Mouse (Mus musculus): ENCODE results near the gene Ghrh.
A peak's percentile ranks its signal among the peaks of the same experiment; 100 is the strongest.

Gene Ghrh

DNA sequence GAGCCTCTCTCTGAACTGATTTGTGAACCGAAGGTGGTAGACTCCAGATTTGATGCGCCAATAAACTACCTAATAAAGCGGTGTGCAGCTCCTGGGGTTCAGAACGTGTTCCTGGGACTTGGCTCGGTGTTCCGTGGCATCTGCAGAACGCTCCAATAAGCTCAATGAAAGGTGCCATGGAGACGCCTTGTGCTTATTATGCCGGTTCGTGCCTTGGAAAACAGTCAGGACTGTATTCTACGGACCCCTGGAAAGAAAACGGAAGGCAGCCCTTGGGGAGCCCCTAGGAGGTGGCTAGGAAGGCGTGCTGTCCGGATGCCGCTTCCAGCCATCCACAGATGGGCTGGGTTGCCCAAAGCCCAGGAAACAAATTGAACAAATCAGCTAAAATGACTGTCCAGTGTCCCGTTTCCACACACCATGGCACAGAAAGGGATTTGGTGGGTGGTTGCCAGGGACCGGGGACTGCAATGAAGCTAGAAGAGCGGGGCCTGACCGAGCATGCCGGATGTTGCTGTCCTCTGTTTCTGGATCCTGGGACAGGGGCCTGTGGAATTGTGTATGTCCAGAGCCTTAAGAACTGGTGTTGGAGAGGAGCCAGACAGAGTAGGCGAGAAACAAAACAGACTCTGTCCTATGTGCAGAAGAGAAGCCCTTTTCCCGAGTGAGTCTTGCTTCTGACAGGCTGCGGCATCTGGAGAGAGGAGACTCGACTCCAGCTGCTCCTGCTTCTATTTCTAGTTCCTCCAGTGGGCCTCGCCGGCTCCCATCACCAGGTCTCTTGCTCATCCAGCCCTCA lies at the start of gene Ghrh:
Gene Ghrh (minus strand): TSS at position 146 of the 799 bp plus-strand sequence.
- no peak for DNase-seq (ENCODE audit: low read depth, low spot score)

DNA sequence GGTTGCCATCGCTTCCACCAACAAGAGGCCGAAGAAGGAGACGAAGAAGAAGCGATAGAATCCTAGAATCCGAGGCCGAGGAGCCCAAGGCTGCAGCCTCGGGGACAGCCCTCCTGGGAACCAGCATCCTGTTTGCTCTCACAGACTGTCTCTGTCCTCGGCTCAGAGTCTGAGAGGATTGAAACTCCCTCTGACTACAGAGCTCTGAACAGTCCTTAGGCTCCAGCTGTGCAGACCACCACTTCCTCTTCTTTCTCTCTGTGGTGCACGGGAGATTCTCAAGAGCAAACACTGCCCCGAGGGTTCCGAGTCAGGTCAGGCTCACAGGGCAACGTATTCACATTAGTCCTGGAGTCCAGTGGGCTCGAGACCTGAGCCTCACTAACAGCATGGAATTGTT lies 48.7 kb upstream of the Ghrh start:
- peak; percentile 57 for DNase-seq (ENCODE audit: low read depth, low spot score)

DNA sequence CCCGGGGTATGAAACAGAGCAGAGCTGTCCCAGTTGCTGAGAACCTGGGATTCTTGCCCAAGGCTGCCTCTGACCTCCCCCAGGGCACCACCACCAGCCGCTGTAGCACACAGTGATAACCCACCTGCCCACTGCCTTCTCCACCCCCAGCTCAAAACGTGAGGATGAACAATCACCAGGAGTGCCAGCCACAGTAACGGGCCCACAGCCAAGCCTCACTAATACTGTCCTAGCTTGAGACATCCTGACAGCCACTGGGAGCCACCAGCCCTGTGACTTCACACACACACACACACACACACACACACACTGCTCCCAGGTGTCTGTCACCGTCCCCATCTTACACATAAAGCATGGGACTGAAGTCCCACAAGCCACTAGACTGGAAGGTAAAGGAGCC lies 48.1 kb upstream of the Ghrh start:
- no peak for DNase-seq (ENCODE audit: low read depth, low spot score)

DNA sequence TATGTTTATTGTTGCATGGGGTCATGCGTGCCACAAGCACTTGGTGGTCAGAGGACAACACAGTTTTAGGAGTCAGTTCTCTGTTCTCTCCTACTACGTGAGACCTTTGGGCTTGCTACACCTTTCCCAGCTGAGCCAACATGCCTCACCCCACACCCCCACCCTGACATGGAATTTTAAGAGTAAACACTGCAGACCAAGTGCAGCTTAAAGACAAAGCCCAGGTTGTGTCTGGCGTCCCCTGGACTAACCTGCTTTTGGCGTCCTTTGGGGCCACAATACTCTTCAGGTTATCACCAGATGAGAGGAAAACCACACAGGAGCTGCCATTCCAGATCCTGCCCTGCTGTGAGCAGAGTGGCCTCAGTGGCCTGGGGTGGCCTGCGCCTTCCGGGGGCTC lies 47.6 kb upstream of the Ghrh start:
- peak; percentile 51 for DNase-seq (ENCODE audit: low read depth, low spot score)

DNA sequence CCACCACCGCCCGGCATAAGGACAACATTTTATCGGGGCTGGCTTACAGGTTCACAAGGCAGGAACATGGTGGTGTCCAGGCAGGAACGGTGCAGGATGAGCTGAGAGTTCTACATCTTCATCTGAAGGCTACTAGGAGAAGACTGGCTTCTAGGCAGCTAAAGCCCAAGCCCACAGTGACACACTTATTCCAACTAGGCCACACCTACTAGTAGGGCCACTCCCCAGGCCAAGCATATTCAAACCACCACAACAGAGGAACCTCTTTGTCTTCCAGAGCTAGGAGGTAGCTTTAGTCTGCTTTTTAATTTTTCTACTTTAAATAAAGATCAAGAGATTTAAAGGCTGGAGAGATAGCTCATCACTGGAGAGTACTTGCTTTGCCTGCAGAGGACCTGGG lies 46.2 kb upstream of the Ghrh start:
- DNase-seq (ENCODE audit: low read depth, low spot score), result peak; percentile 73

DNA sequence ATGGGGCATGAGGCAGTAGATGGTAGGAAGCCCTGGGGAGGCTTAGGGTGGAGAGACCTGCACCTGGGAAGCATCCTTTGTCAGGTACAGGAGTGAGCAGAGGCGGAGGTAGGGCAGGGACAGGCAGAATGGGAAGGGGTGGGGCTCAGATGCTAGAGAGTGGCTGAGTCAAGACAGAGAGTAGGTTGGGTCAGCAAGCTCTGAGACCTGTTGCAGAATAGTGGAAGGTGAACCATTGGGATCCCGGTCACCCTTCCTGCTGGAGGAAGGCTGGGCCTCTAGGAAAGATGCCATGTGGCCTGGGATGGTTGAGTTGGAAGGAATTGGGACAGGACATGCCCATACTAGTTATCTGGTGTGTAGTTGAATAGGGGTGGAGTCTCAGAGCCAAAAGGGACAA lies 45.0 kb upstream of the Ghrh start:
- peak; percentile 60 for DNase-seq (ENCODE audit: low read depth, low spot score)

DNA sequence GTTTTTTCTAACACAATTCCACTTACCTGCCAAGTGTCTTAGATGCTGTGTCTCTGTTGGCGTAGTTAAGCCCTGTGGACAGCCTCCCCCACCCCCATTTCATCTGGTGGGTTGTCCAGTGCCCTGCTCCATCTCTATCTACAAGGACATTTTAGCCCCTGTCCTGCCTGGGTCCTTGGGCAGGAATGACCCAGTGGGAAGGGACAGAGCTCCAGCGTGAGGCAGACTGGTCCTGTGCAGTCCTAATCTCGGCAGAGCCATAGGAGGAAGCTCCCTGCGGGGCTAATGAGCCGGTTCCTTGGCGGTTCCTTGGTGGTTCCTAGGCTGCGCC lies 42.2 kb upstream of the Ghrh start:
- no peak for DNase-seq (ENCODE audit: low read depth, low spot score)

DNA sequence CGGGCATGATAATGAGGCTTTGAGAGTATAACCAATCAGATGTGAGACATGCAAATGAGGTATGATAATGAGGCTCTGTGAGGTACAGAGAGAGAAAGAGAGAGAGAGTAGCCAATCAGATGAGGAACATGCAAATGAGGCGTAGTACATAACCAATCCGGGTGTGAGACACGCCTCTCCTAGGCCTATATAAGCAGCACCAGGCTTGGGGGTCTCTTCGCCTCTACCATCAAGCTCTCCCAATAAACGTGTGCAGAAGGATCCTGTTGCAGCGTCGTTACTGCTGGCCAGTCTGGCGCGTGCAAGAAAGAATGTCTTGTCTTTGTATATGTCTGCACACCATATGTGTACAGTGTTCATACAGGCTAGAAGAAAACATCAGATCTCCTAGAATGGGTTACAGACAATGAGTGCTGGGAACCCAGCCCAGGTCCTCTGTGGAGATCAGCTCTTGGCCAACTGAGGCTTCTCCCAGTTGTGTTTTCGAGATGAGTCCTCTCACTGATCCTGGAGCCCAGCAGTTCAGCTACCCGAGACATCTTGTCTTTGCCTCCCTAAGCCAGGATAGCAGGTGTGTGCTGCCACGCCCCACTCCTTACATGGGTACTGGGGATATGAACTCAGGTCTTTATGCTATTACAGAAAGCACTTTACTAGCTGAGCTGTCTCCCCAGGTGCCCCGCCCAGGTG lies 41.7 kb upstream of the Ghrh start:
- DNase-seq (ENCODE audit: low read depth, low spot score), result peak; percentile 77

DNA sequence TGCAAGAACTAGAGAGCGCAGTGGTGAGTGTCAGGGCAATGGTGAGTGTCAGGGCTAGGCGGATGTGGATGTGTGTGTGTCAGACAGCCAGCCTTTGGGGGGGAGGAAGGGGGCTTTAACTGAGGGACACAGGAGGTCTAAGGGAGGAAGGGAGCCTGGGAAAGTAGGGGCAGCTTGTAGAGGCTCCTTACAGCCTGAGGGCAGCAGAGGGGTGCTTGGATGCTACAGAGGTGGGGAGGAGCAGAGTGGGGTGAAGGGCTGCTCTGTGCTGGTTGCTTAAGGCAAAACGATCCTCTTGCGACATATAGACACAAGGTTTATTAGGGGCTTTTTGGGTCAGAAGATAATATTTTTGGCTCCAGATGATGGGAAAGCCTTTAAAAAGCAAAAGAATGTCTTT lies 37.5 kb upstream of the Ghrh start:
- DNase-seq (ENCODE audit: low read depth, low spot score), result no peak

DNA sequence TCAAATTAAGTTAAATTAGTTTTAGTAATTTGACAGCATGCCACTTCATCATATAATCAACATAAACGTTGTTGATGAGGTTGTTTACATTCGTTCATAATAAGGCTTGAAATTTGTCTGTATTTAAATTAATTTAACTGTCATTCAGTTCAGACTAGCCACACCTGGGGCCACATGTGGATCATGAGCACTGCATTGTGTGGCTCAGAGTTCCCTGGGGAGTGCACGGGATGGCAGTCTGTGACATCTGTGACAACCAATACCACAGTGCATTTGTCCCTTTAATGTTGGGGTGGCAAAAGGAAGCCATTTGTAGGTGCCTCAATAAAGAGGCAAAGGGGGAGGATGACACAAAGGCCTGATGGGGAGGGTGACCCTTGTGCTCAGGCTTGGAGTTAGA lies 29.7 kb upstream of the Ghrh start:
- peak; percentile 59 for DNase-seq (ENCODE audit: low read depth, low spot score)

DNA sequence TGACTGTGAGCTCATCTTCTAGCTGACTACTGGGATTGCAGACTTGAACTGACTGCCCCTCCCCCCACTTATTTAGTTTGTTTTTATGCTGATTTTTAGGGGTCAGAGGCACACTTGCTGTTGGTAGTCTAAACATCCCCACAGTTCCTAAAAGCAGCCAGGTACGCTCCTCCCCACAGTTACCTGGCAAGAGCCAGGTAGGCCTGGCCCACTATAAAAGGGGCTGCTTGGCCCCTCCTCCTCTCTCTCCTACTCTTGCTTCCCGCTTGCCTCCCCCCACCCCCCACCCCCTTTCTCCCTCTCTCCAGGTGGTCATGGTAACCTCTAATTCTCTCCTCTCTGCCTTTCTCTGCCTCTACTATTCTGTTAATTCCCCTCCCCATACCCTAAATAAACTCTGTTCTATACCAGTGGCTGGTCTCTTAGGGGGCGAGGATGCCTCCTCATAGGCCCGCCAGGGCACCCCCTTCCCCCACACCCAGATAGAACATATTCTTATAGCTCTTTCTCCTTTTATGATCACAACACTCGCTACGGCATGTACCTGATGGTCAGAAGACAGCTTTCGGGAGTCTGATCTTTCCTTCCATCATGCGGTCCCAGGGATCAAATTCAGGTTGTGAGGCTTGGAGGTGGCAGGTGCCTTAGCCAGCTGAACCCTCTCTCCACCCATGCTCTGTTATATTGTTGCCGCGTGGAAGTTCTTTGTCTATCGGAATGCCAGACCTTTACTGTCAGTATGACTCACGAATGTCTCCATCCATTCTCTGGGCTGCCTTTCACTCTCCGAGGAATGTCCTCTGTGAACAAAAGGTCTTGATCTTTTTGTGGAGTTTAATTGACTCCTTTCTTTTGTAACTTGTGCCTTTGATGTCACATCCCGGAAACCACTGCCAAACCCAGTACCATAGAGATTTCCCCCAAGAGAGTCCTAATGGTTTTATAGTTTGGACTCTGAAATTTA lies 28.8 kb upstream of the Ghrh start:
- peak; percentile 99 for DNase-seq (ENCODE audit: low read depth, low spot score)

DNA sequence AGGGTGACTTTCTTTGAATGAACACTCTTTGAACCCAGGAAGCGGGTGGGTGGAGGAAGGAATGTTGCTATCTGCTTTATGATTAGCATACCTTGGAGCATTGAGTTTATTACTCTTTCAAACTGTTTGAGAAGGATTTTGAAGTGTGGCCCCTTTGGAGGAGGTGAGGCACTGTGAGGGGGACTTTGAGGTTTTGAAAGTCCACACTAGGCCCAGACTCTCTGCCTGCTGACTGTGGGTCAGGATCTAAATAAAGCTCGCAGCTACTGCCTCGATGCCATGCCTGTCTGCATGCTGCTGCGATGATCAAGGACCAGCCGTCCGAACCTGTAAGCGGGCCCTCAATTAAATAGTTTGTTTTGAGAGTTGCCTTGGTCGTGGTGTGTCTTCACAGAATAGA lies 27.7 kb upstream of the Ghrh start:
- no peak for DNase-seq (ENCODE audit: low read depth, low spot score)

DNA sequence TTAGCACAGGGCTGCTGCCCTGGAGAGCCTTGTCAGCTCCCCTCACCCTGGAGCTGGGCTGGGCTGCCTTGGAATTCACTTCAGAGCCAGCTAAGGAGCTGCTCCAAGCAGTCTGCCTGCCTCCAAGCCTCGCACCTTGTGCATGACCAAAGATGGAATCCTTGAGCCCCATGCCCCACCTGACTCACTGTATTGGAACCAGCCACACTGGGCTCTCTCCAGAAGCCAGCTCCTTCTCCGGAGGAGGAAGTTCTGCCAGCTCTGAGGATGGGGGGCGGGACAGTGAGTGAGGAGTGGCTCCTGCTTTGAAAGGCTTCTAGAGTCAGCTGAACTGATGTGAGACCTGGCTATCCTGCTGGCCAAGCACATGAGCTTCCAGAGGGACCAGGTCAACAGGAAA lies 26.4 kb upstream of the Ghrh start:
- DNase-seq (ENCODE audit: low read depth, low spot score), result peak; percentile 53

DNA sequence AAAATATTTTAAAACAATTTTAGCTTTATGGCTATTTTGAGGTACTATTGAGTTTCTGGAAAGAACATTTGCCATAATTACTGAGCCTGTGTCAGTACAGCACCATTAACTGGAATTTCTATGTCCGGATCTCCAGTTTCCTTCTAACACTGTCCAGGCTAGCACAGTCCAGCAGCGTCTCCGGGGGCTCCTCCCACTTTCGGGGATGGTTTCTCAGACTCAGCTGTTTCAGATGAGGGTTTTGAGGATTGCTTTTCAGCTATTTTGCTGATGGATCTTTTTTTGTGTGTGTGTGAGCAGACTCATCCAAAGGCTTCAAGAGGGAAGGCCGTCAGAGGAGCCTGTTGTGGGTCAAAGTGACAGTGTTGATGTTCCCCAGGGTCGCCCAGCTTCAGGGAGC lies 24.4 kb upstream of the Ghrh start:
- no peak for DNase-seq (ENCODE audit: low read depth, low spot score)

DNA sequence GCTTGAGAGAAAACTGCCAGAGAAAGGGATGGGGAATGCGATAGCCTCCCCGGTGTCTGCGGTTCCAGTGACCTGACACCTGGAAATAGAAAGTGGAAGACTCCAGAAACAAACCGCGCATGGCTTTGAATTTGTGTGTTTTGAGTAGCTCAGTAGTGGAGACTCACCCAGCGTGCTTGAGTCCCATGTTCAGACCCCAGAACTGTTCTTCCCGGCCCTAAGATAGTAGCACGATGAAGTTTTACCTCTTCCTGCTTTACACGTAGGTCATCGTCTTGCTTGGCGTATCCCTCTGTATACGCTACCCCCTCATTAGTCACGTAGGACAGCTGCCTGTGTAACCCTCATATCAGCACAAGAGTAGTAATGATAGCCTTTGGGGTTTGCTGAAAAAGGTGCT lies 20.7 kb upstream of the Ghrh start:
- DNase-seq (ENCODE audit: low read depth, low spot score), result no peak

DNA sequence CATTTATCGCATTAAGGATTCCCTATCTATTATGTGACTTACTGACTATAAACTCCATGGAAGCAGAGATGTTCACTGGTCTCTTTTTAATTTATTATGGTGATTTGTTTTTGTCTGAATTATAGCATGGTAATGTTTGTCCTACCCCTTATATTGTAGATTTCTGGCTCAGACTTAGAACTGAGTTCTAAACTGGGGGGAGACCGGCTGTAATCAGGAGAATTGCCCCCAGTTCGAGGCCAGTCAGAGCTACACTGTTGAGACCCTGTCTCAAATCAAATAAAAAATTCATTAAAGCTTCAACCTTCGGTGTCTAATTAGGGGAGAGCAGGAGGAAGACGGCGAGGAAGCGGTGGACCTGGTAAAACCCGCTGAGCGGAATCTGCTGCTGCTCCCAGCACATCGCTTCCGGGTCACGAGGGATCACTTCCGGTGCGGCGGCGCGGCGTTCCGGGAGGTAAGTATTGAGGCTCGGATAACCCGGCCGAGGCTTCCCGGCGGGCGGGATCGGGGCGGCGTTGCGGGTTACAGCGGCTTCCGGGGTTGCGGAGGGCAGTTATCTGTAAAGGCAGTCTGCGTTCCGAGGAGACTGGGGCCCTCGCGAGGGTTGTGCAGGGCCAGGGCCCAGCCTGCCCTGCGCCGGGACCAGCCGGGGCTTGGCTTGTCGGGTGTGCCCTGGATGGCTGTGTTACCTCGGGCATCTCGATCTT lies 20.0 kb upstream of the Ghrh start, which contains the start of gene Manbal:
Gene Manbal (plus strand): TSS at position 411 of the 710 bp plus-strand sequence.
- DNase-seq (ENCODE audit: low read depth, low spot score), result peak; percentile 92

DNA sequence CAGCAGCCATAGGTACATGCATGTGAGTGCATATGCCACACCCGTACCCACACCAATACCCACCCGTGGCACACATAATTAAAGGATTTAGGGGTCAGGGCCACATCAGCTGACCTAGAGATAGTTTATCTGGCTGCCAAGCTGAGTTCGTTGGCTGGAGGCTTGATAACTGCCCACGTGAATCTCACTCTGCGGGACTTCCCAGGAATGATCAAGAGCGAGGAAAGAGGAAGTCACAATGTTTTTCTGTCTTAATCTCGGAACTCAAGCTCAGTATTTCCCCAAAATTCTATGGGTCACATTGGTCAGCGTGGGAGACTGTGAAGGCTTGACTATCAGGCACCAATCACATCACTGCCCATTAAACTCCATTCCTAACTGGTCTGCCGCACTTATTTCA lies 19.5 kb upstream of the Ghrh start:
- DNase-seq (ENCODE audit: low read depth, low spot score), result no peak

DNA sequence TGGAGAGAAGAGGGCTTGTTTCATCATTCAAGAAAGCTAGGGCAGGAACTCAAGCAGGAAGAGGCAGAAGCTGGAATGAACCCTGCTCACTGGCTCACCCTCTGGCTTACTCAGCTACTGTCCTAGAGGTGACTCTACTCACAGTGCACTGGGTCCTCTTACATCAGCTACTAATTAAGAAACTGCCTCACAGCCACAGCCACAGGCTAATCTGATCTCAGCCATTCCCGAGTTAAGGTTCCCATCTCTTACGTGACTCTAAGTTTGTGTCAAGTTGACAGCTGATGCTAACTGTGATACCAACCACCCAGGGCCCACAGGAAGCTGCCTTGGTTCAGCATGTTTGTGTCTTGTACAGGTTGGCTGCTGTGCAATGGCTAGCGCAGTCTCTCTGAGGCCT lies 15.7 kb upstream of the Ghrh start:
- no peak for DNase-seq (ENCODE audit: low read depth, low spot score)

DNA sequence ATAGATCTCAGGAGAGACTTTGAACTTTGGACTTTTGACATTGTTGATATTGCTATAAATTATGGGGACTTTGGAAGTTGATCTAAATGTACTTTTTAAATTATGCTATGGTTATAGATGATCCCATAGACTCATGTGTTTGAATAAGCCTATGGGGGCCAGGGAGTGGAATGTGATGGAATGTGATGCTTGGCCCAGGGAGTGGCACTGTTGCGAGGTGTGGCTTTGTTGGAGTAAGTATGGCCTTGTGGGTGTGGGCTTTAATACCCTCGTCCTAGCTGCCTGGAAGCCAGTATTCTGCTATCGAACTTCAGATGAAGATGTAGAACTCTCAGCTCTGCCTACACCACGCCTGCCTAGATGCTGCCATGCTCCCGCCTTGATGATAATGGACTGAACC lies 12.7 kb upstream of the Ghrh start:
- DNase-seq (ENCODE audit: low read depth, low spot score), result peak; percentile 65

DNA sequence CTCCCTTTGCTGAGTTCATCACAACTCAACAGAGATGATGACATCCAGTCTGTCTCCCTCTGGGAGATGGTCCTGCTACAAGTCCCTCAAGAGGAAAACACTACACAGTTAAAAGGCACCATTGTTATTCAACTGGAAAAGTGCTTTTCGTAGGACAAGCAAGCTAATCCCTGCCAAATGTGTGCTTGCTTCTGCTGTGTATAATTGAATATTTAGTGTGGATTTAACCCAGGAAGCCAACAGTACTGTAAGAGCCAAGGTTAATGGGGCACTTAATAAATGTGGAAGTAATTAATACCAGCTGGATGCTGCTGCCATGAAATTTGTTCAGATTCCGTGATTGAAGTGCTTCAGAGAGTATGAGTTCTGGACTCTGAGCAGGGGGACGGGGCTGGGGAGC lies 6.8 kb upstream of the Ghrh start:
- no peak for DNase-seq (ENCODE audit: low read depth, low spot score)

DNA sequence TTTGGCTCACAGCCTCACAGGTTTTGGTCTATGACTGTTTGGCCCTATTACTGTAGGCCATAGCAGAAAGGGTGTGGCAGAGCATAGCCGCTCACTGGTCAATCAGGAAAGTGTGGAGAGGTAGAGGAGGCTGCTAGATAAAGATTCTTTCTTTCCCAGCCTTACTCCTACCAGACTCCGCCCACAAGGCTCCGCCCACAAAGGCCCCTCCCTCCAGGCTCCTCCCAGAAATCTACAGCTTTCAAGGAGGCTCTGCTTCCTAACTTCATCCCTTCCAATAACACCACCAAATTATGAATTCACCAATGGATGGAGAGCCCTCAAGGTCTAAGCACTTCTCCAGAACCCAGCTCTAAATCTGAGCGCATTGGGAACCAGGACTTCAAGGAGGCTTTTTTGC lies 5.9 kb upstream of the Ghrh start:
- DNase-seq (ENCODE audit: low read depth, low spot score), result peak; percentile 64
